Mouse (Mus musculus): Measurements from ENCODE around the gene Plekhg2. TPM values are rescaled to one million over a fixed set of nuclear protein-coding genes. Genes with fewer than 3 reads are reported as not detected.
A peak's percentile ranks its signal among the peaks of the same experiment; 100 is the strongest.

Plekhg2 gene
- polyA plus RNA-seq, 1 experiment: 3.5 TPM

- H3K4me1 ChIP-seq (ENCODE audit: control insufficient read depth, insufficient read depth, insufficient read length, low read length): 0 out of 2 replicates have a peak, but pooled peaks cover under 1% of the 10 kb centered on the region
- H3K4me3 ChIP-seq (ENCODE audit: insufficient read depth, low read depth, low read length): no peak overlapping the region
- H3K27ac ChIP-seq (replicated peaks; ENCODE audit: low read depth, low read length): no peak overlapping the region
These were observed 27.8 kb downstream of the Plekhg2 start for GRCm38 (mm10) chr7:28344637-28345036.

GRCm38 (mm10) chr7:28341381-28341780, 31.0 kb downstream of the Plekhg2 start:
- no peak overlapping the region for H3K4me3 ChIP-seq (ENCODE audit: insufficient read depth, low read depth, low read length)
- no peak overlapping the region for H3K27ac ChIP-seq (replicated peaks; ENCODE audit: low read depth, low read length)
- H3K4me1 ChIP-seq (ENCODE audit: control insufficient read depth, insufficient read depth, insufficient read length, low read length): no peaks in the 10 kb centered on the region

DNA sequence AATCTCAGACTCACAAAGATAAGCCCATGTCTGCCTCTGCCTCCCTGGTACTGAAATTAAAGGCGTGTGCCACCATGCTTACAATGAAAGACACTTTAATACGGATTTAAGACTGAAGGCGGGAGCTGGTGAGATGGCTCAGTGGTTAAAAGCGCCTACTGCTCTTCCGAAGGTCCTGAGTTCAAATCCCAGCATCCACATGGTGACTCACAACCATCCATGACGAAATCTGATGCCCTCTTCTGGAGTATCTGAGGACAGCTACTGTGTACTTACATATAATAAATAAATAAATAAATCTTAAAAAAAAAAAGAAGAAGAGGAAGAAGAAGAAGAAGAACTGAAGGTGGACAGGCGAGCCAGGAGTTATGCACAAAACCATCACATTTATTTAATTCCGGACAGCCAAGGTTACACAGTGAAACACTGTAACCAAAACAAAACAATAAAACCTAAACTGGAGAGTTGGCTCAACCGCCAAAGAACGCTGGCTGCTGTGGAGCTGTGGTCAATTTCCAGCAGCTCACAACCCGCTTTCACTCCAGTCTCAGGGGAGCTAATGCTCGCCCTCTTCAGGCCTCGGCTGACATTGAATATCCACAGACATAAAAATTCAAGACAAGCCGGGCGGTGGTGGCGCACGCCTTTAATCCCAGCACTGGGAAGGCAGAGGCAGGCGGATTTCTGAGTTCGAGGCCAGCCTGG, 33.0 kb downstream of the Plekhg2 start:
- Histone ChIP-seq H3K4me1 (ENCODE audit: control insufficient read depth, insufficient read depth, insufficient read length, low read length) (peaks cover 2% of the 10 kb centered on the region; the same call in 1 of the 2 replicates), H3K4me3 (ENCODE audit: insufficient read depth, low read depth, low read length) (peak overlapping the region; percentile 65), H3K27ac (replicated peaks; ENCODE audit: low read depth, low read length) (peak overlapping the region; percentile 97)

GRCm38 (mm10) chr7:28338108-28338998, 34.0 kb downstream of the Plekhg2 start, which contains the start of gene Supt5:
TSS of gene Supt5 (minus strand) at chr7:28338746.
- peak within 1 kb of the TSS; percentile 97 for H3K27ac ChIP-seq (replicated peaks; ENCODE audit: low read depth, low read length)
- peaks cover 2% of the 10 kb centered on the region; the same call in 1 of the 2 replicates for H3K4me1 ChIP-seq (ENCODE audit: control insufficient read depth, insufficient read depth, insufficient read length, low read length)
- peak within 1 kb of the TSS; percentile 91 for H3K4me3 ChIP-seq (ENCODE audit: insufficient read depth, low read depth, low read length)

DNA sequence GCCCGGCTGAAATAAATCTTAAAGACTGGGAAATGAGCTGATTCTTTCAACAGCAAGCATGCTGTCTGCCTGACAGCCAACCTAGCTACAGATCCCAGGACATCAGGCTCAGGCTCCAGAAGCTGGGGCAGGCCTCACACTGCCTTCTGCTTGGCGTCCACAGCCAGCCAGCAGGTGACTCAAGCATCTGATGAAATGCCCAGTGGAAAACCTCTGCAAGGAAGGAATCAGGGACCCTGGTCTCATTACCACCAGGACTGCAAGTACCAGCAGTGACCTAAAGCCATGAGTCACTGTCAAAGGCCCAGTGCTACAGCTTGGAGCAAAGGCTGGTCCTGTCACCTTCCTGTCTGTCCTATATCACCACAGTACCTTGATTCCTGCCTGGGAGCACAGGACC, 36.9 kb downstream of the Plekhg2 start:
- Histone ChIP-seq H3K4me1 (ENCODE audit: control insufficient read depth, insufficient read depth, insufficient read length, low read length) (peaks cover 2% of the 10 kb centered on the region; the same call in 1 of the 2 replicates), H3K4me3 (ENCODE audit: insufficient read depth, low read depth, low read length) (no peak overlapping the region), H3K27ac (replicated peaks; ENCODE audit: low read depth, low read length) (no peak overlapping the region)

DNA sequence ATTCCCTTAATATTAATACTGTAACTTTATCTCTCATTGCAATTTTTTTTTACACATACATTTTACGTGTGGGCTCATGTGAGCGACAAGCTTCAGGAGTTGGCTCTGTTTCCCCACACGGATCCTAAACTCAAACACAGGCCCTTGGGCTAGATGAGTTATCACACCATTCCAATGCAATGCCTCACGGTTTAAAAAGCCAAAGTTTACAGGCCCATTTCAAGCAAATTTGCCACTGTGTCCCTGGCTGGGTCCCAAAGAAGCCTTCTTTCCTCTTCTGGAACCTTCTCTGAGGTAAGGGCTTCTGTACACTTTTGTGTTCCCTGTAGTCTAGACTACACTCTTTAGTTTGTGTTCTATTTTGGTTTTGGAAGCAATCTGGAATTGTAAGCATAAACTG, 37.9 kb downstream of the Plekhg2 start:
- peaks cover 2% of the 10 kb centered on the region; the same call in 1 of the 2 replicates for H3K4me1 ChIP-seq (ENCODE audit: control insufficient read depth, insufficient read depth, insufficient read length, low read length)
- H3K4me3 ChIP-seq (ENCODE audit: insufficient read depth, low read depth, low read length): no peak overlapping the region
- no peak overlapping the region for H3K27ac ChIP-seq (replicated peaks; ENCODE audit: low read depth, low read length)

DNA sequence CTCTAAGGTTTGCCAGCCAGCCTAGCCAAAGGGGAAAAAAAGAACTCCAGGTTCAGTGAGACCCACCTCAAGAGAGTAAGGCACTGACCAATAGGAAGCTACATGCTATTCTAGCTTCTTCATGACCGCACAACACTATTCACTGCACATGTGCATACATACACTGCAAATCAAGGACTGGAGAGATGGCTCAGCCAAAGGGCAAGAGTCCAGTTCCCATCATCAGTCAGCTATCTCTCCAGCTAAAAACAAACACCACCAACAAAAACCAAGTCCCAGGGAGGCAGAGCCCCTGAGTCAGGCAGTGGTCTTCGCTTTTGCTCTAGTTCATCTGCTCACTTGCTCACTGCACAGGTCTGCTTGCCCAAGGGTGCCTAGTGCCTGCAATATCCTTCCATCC, 44.1 kb downstream of the Plekhg2 start:
- no peaks in the 10 kb centered on the region for H3K4me1 ChIP-seq (ENCODE audit: control insufficient read depth, insufficient read depth, insufficient read length, low read length)
- no peak overlapping the region for H3K4me3 ChIP-seq (ENCODE audit: insufficient read depth, low read depth, low read length)
- no peak overlapping the region for H3K27ac ChIP-seq (replicated peaks; ENCODE audit: low read depth, low read length)

DNA sequence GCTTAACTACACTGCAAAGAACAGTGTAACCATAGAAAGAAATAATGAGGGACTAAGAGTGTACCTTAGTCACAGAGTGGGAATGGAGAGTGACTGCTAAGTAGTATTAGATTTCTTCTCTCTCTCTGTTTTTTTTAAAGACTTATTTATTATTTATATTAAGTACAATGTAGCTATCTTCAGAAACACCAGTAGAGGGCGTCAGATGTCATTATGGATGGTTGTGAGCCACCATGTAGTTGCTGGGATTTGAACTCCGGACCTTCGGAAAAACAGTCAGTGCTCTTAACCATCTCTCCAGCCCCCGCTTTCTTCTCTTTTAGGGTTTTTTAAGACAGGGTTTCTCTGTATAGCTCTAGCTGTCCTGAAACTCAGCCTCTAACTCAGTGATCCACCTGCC, 45.9 kb downstream of the Plekhg2 start:
- no peaks in the 10 kb centered on the region for H3K4me1 ChIP-seq (ENCODE audit: control insufficient read depth, insufficient read depth, insufficient read length, low read length)
- H3K27ac ChIP-seq (replicated peaks; ENCODE audit: low read depth, low read length): no peak overlapping the region

DNA sequence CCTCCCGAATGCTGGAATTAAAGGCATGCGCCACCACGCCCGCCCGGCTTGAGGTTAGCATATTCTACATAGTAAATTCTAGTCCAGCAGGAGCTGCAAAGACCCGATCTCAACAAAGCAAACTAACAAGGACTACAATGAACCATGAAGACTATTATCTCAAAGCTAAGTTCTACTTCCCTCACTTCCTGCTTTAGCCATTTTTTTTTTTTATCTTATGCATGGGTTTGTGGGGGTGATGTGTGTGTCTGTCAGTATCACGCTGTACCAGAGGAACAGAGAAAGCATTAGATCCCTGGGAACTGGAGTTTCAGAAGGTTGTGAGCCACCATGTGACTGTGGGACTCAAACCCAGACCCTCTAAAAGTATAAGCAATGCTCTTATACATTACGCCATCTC, 47.1 kb downstream of the Plekhg2 start:
- H3K4me1 ChIP-seq (ENCODE audit: control insufficient read depth, insufficient read depth, insufficient read length, low read length): no peaks in the 10 kb centered on the region
- no peak overlapping the region for H3K4me3 ChIP-seq (ENCODE audit: insufficient read depth, low read depth, low read length)

More for the DNA sequence above, 45.9 kb downstream of the Plekhg2 start:
- no peak overlapping the region for H3K4me3 ChIP-seq (ENCODE audit: insufficient read depth, low read depth, low read length)

DNA sequence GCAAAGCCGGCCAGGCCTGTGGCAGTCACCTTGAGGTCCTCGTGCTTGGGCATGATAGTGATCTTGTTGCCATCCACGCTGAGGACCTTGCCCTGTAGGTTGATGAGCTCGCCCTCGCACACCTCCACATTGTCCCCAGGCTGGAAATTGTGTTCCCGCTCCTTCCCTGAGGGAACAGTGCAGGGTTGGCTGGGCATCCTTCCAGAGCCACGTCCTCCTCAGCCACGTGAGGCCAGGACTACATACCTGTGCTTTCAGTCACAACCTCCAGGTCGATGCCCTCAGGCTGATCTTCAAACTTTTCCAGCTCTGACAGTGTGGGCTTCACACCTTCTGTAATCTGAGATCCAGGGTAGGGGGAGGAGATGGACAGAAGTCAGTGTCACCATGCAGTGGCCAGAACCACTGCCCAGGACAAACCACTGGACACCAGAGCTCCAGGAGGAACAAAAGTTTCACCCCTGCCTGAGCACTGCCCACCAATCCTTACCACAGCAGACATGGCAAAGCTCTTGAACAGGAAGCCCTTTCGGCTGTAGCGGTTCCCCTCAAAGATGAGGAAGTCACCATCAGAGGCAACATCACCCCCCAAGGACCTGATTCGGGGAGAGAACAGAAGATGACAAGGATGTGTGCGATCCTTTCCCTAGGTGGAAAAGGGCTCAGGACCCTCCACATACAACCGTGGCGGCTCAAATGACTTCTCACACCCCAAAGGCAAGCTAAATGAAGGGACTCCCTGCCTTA, 50.3 kb downstream of the Plekhg2 start:
- no peak overlapping the region for H3K4me3 ChIP-seq (ENCODE audit: insufficient read depth, low read depth, low read length)
- H3K4me1 ChIP-seq (ENCODE audit: control insufficient read depth, insufficient read depth, insufficient read length, low read length): no peaks in the 10 kb centered on the region
- H3K27ac ChIP-seq (replicated peaks; ENCODE audit: low read depth, low read length): no peak overlapping the region

More for the DNA sequence above, 47.1 kb downstream of the Plekhg2 start:
- H3K27ac ChIP-seq (replicated peaks; ENCODE audit: low read depth, low read length): no peak overlapping the region

DNA sequence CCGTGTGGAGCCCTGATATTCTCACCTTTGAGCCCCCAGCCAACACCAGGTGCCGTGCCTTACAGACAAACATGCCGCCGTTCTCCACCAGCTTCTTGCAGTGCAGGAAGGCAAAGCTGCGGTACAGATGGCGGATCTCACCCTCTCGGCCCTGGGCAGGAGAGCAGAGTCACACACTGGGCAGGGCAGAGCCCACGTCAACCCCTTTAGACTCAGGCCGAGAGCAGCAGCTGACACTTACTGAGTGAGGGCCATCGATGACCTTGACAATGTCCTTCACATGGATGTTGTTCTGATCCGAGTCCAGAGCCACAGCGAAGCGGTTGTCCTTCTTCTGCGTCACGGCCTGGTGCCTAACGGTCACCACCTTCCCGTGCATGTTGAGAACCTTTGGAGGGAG, 53.7 kb downstream of the Plekhg2 start:
- H3K27ac ChIP-seq (replicated peaks; ENCODE audit: low read depth, low read length): no peak overlapping the region
- no peaks in the 10 kb centered on the region for H3K4me1 ChIP-seq (ENCODE audit: control insufficient read depth, insufficient read depth, insufficient read length, low read length)
- no peak overlapping the region for H3K4me3 ChIP-seq (ENCODE audit: insufficient read depth, low read depth, low read length)

DNA sequence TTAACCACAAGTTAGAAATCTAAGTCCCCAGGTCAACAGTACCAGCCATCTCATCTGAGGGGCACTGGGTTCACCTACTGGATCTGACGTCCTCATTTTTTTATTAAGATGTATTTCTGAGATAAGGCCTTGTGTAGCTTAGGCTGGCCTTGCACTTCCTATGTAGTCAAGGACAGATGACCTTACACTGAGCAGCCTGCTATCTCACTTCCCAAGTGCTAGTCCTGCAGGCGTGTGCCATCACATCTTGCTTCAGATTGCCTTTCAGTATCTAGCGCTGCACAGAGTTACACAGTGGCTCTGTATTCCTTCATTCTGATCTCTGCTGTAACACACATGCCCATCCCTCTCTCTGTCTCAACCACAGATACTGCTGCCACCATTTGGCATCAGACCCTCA, 54.4 kb downstream of the Plekhg2 start:
- Histone ChIP-seq H3K4me3 (ENCODE audit: insufficient read depth, low read depth, low read length) (no peak overlapping the region), H3K27ac (replicated peaks; ENCODE audit: low read depth, low read length) (no peak overlapping the region), H3K4me1 (ENCODE audit: control insufficient read depth, insufficient read depth, insufficient read length, low read length) (no peaks in the 10 kb centered on the region)

DNA sequence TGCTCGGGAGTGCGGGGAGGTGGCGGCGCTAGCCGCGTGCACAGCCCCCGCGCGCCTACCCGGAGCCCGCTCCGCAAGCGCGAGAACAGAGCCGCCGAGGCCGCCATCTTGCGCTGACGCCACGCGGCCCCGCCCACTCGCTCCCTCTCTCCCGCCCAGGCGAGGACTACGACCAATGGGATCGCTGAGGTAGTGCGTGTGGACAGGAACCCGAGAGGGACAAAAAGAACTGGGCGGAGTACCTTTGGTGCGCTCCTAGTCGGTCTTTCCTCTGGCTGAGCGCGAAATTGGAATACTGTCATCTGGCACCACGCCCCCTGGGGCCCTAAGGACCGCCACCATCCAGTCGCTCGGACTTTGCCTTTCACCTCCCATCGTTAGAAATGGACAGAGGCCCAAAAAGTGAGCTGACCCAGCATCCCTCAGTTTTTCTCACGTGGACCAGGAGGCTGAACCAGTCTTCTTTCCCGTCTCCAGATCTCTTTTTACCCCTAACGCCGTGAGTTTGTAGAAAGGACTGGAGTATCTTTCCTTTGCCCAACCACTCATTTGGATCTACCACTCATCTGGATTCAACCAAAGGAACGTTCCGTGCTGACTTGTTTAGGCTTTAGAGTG, 60.4 kb downstream of the Plekhg2 start, which contains the start of gene Timm50:
Gene Timm50, minus strand, starts transcription at position 147 of the 618 bp plus-strand sequence.
- H3K4me3 ChIP-seq (ENCODE audit: insufficient read depth, low read depth, low read length): peak within 1 kb of the TSS; percentile 82
- peak within 1 kb of the TSS; percentile 62 for H3K27ac ChIP-seq (replicated peaks; ENCODE audit: low read depth, low read length)
- peaks cover 2% of the 10 kb centered on the region; the same call in 1 of the 2 replicates for H3K4me1 ChIP-seq (ENCODE audit: control insufficient read depth, insufficient read depth, insufficient read length, low read length)

DNA sequence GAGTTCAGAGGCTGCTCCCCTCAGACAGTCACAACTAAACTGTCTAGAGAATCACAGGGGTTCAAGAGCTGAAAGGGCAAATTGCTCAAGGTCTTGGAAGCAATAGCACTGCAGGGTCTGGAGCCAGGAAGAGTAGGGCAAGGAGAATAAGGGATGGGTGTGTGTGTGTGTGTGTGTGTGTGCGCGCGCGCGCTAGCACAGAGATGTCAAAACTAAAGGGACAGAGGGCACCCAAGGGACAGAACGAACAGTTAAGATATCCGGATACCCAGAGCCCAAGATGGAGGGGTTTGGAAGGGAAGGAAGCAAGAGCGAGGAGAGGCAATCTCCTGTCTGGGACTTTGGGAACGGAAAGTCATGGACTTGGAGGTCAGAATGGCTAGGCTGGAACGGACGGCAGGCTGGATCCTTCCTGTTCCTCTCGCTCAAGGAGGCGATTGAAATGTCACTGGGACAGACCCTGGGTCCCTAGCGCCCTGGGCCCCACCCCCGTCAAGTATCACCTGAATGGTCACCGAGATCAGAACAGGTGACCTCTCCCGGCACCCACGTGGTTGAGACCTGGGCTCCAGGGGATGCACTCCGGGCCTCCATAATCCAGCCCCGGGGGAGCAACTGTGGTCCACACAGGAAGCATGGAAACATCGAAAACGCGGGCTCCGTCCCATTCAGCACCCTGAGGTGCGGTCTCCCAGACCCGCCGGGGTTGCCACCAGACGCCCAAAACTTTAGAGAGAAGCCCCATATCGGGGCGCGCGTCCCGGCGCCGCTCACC, 61.1 kb downstream of the Plekhg2 start:
- peak overlapping the region; percentile 82 for H3K4me3 ChIP-seq (ENCODE audit: insufficient read depth, low read depth, low read length)
- H3K4me1 ChIP-seq (ENCODE audit: control insufficient read depth, insufficient read depth, insufficient read length, low read length): peaks cover 2% of the 10 kb centered on the region; the same call in 1 of the 2 replicates
- peak overlapping the region; percentile 62 for H3K27ac ChIP-seq (replicated peaks; ENCODE audit: low read depth, low read length)
